Mouse (Mus musculus): ENCODE measurements around the gene Mamld1.

Gene Mamld1

GRCm38 (mm10) chrX:71141390-71141789, 91.3 kb downstream of the Mamld1 start:
- DNase-seq (ENCODE audit: low spot score), result no peak

- no peak for DNase-seq (ENCODE audit: low spot score)
These were observed 99.5 kb downstream of the Mamld1 start for GRCm38 (mm10) chrX:71149441-71150050.

- peak; percentile 14 for DNase-seq (ENCODE audit: low spot score)
These were observed 100.5 kb downstream of the Mamld1 start for GRCm38 (mm10) chrX:71150551-71151001.

- no peak for DNase-seq (ENCODE audit: low spot score)
These were observed 131.5 kb downstream of the Mamld1 start for GRCm38 (mm10) chrX:71181526-71181925.

GRCm38 (mm10) chrX:71183671-71184070, 133.6 kb downstream of the Mamld1 start:
- peak; percentile 5 for DNase-seq (ENCODE audit: low spot score)

- no peak for DNase-seq (ENCODE audit: low spot score)
These were observed 136.3 kb downstream of the Mamld1 start for GRCm38 (mm10) chrX:71186396-71186795.

GRCm38 (mm10) chrX:71204776-71205175, 154.7 kb downstream of the Mamld1 start:
- DNase-seq (ENCODE audit: low spot score), result no peak

Data from ovary, postnatal 14 days (tissue).